Mouse (Mus musculus): ENCODE results near the gene Cebpzos. TPM values are rescaled to one million over a fixed set of nuclear protein-coding genes. Genes with fewer than 3 reads are reported as not detected.

Cebpzos gene
- polyA plus RNA-seq (2015; fragmentation: Nextera tagmentation; extraction: Ambion mirVana): 98.1 and 110 TPM in 2 replicates

GRCm38 (mm10) chr17:78916369-78916813 lies at the start of gene Cebpzos:
Gene Cebpzos, plus strand, starts transcription at chr17:78916500.
- H3K27ac ChIP-seq (replicated peaks): peak within 1 kb of the TSS; percentile 83
- peak within 1 kb of the TSS; percentile 89 for H3K9ac ChIP-seq (replicated peaks)
- ATAC-seq (replicated peaks): peak; percentile 93
- no peaks in the 10 kb centered on the region for H3K9me3 ChIP-seq
- no peaks in the 10 kb centered on the region for H3K27me3 ChIP-seq
- peaks cover 18% of the 10 kb centered on the region for H3K4me1 ChIP-seq
- H3K4me3 ChIP-seq: peak within 1 kb of the TSS; percentile 79
- H3K4me2 ChIP-seq (replicated peaks): peak within 1 kb of the TSS; percentile 85
- WGBS: under 1% methylated on average over 37 of the region's 37 CpGs
- H3K36me3 ChIP-seq: peaks cover 26% of the 10 kb centered on the region

- WGBS: 86% methylated on average over 6 of the region's 6 CpGs
- Histone ChIP-seq H3K4me1 (no peaks in the 10 kb centered on the region), H3K9me3 (no peaks in the 10 kb centered on the region), H3K9ac (replicated peaks) (no peak overlapping the region), H3K27me3 (no peaks in the 10 kb centered on the region), H3K4me3 (no peak overlapping the region), H3K27ac (replicated peaks) (no peak overlapping the region), H3K4me2 (replicated peaks) (no peak overlapping the region), H3K36me3 (no peaks in the 10 kb centered on the region)
- ATAC-seq (replicated peaks): no peak
Observed at GRCm38 (mm10) chr17:78873886-78874285, 42.4 kb upstream of the Cebpzos start.

- Histone ChIP-seq H3K4me1 (peaks cover 7% of the 10 kb centered on the region), H3K4me3 (peak overlapping the region; percentile 33), H3K4me2 (replicated peaks) (peak overlapping the region; percentile 50), H3K9me3 (no peaks in the 10 kb centered on the region), H3K9ac (replicated peaks) (peak overlapping the region; percentile 39), H3K27me3 (no peaks in the 10 kb centered on the region), H3K27ac (replicated peaks) (no peak overlapping the region), H3K36me3 (no peaks in the 10 kb centered on the region)
- peak; percentile 70 for ATAC-seq (replicated peaks)
- WGBS: 12% methylated on average over 5 of the region's 7 CpGs
Observed at GRCm38 (mm10) chr17:78881878-78882304, 34.4 kb upstream of the Cebpzos start.

GRCm38 (mm10) chr17:78882401-78883112 lies 33.7 kb upstream of the Cebpzos start, which contains the start of gene Eif2ak2:
Gene Eif2ak2, minus strand, starts transcription at chr17:78882573.
- peak within 1 kb of the TSS; percentile 50 for H3K4me2 ChIP-seq (replicated peaks)
- H3K36me3 ChIP-seq: no peaks in the 10 kb centered on the region
- H3K9me3 ChIP-seq: no peaks in the 10 kb centered on the region
- WGBS: 2% methylated on average over 28 of the region's 28 CpGs
- H3K9ac ChIP-seq (replicated peaks): peak within 1 kb of the TSS; percentile 39
- H3K4me1 ChIP-seq: peaks cover 7% of the 10 kb centered on the region
- no peak within 1 kb of the TSS for H3K27ac ChIP-seq (replicated peaks)
- peak; percentile 90 for ATAC-seq (replicated peaks)
- H3K4me3 ChIP-seq: peak within 1 kb of the TSS; percentile 33
- H3K27me3 ChIP-seq: no peaks in the 10 kb centered on the region

GRCm38 (mm10) chr17:78883291-78883690 lies 33.0 kb upstream of the Cebpzos start:
- Histone ChIP-seq H3K4me1 (peaks cover 7% of the 10 kb centered on the region), H3K9ac (replicated peaks) (no peak overlapping the region), H3K27ac (replicated peaks) (no peak overlapping the region), H3K4me3 (no peak overlapping the region), H3K4me2 (replicated peaks) (no peak overlapping the region), H3K27me3 (no peaks in the 10 kb centered on the region), H3K36me3 (no peaks in the 10 kb centered on the region), H3K9me3 (no peaks in the 10 kb centered on the region)
- 91% methylated on average over 4 of the region's 4 CpGs for WGBS
- no peak for ATAC-seq (replicated peaks)

GRCm38 (mm10) chr17:78885286-78886065 lies 30.8 kb upstream of the Cebpzos start:
- Histone ChIP-seq H3K36me3 (no peaks in the 10 kb centered on the region), H3K9ac (replicated peaks) (no peak overlapping the region), H3K4me1 (peaks cover 9% of the 10 kb centered on the region), H3K27ac (replicated peaks) (no peak overlapping the region), H3K9me3 (no peaks in the 10 kb centered on the region), H3K4me2 (replicated peaks) (no peak overlapping the region), H3K27me3 (no peaks in the 10 kb centered on the region), H3K4me3 (no peak overlapping the region)
- no peak for ATAC-seq (replicated peaks)
- 85% methylated on average over 5 of the region's 5 CpGs for WGBS

- no peaks in the 10 kb centered on the region for H3K27me3 ChIP-seq
- H3K9me3 ChIP-seq: no peaks in the 10 kb centered on the region
- H3K4me2 ChIP-seq (replicated peaks): no peak overlapping the region
- no peak overlapping the region for H3K27ac ChIP-seq (replicated peaks)
- no peak for ATAC-seq (replicated peaks)
- 81% methylated on average over 4 of the region's 4 CpGs for WGBS
- 0 out of 2 replicates have a peak, but pooled peaks cover 2% of the 10 kb centered on the region for H3K4me1 ChIP-seq
- no peak overlapping the region for H3K4me3 ChIP-seq
- H3K36me3 ChIP-seq: no peaks in the 10 kb centered on the region
- no peak overlapping the region for H3K9ac ChIP-seq (replicated peaks)
Observed at GRCm38 (mm10) chr17:78888554-78888953, 27.7 kb upstream of the Cebpzos start.

GRCm38 (mm10) chr17:78889184-78889583 lies 27.1 kb upstream of the Cebpzos start:
- WGBS: 47% methylated on average over 3 of the region's 3 CpGs
- Histone ChIP-seq H3K4me1 (0 out of 2 replicates have a peak, but pooled peaks cover 2% of the 10 kb centered on the region), H3K36me3 (no peaks in the 10 kb centered on the region), H3K4me2 (replicated peaks) (no peak overlapping the region), H3K27me3 (no peaks in the 10 kb centered on the region), H3K4me3 (no peak overlapping the region), H3K9me3 (no peaks in the 10 kb centered on the region), H3K9ac (replicated peaks) (no peak overlapping the region), H3K27ac (replicated peaks) (no peak overlapping the region)
- ATAC-seq (replicated peaks): peak; percentile 46; the same call in 1 of the 2 replicates

GRCm38 (mm10) chr17:78891020-78891419 lies 25.3 kb upstream of the Cebpzos start:
- H3K9me3 ChIP-seq: no peaks in the 10 kb centered on the region
- WGBS: 86% methylated on average over 9 of the region's 9 CpGs
- no peak overlapping the region for H3K27ac ChIP-seq (replicated peaks)
- H3K4me1 ChIP-seq: 0 out of 2 replicates have a peak, but pooled peaks cover 2% of the 10 kb centered on the region
- no peak overlapping the region for H3K4me3 ChIP-seq
- H3K36me3 ChIP-seq: no peaks in the 10 kb centered on the region
- ATAC-seq (replicated peaks): no peak
- no peaks in the 10 kb centered on the region for H3K27me3 ChIP-seq
- H3K9ac ChIP-seq (replicated peaks): no peak overlapping the region
- no peak overlapping the region for H3K4me2 ChIP-seq (replicated peaks)

- Histone ChIP-seq H3K4me1 (no peaks in the 10 kb centered on the region), H3K4me2 (replicated peaks) (no peak overlapping the region), H3K36me3 (no peaks in the 10 kb centered on the region), H3K9ac (replicated peaks) (no peak overlapping the region), H3K27ac (replicated peaks) (no peak overlapping the region), H3K4me3 (no peak overlapping the region), H3K9me3 (no peaks in the 10 kb centered on the region), H3K27me3 (no peaks in the 10 kb centered on the region)
- WGBS: 84% methylated on average over 7 of the region's 7 CpGs
- ATAC-seq (replicated peaks): no peak
Observed at GRCm38 (mm10) chr17:78894991-78895390, 21.3 kb upstream of the Cebpzos start.

- Histone ChIP-seq H3K9ac (replicated peaks) (no peak overlapping the region), H3K4me3 (no peak overlapping the region), H3K36me3 (no peaks in the 10 kb centered on the region), H3K4me2 (replicated peaks) (peak overlapping the region; percentile 15; the same call in 1 of the 2 replicates), H3K4me1 (no peaks in the 10 kb centered on the region), H3K27ac (replicated peaks) (no peak overlapping the region), H3K27me3 (no peaks in the 10 kb centered on the region), H3K9me3 (no peaks in the 10 kb centered on the region)
- no peak for ATAC-seq (replicated peaks)
- 28% methylated on average over 8 of the region's 8 CpGs for WGBS
Observed at GRCm38 (mm10) chr17:78895394-78895793, 20.9 kb upstream of the Cebpzos start.

- ATAC-seq (replicated peaks): no peak
- 89% methylated on average over 2 of the region's 2 CpGs for WGBS
- no peak overlapping the region for H3K4me3 ChIP-seq
- H3K27ac ChIP-seq (replicated peaks): no peak overlapping the region
- no peaks in the 10 kb centered on the region for H3K36me3 ChIP-seq
- H3K9ac ChIP-seq (replicated peaks): no peak overlapping the region
- H3K27me3 ChIP-seq: no peaks in the 10 kb centered on the region
- no peaks in the 10 kb centered on the region for H3K4me1 ChIP-seq
- H3K9me3 ChIP-seq: no peaks in the 10 kb centered on the region
- H3K4me2 ChIP-seq (replicated peaks): no peak overlapping the region
Observed at GRCm38 (mm10) chr17:78903158-78903557, 13.1 kb upstream of the Cebpzos start.

All from forebrain, embryonic 15.5 days (tissue).